Mouse (Mus musculus) liver, postnatal 0 days (tissue): ENCODE measurements at regions not wholly inside any gene's neighbourhood (a gene's known extent, or its start where the extent isn't known, plus 50 kb on each side); places are given as distances from the start of the nearest gene placed in this dataset.
A peak's percentile ranks its signal among the peaks of the same experiment; 100 is the strongest.

Experiments used
- ATAC-seq: fragments of 200-750 bp; cut with Nextera tagmentation; 2 replicates; pipeline ENCODE4 v1.8.0; 2017; ENCODE audit warnings: mild to moderate bottlenecking, moderate library complexity
- DNase-seq: peaks from one replicate; pipeline ENCODE4 v3.0.0-alpha.2; 2016
- H3K27ac ChIP-seq: fragments of 300-500 bp; sonication (generic); 2 replicates; pipeline ENCODE4 v1.5.1; 2014; ENCODE audit warnings: antibody characterized with exemption, moderate library complexity, mild to moderate bottlenecking, low read depth
- H3K27me3 ChIP-seq: fragments of 300-500 bp; sonication (generic); 2 replicates; pipeline ENCODE4 v1.6.1; 2014; ENCODE audit warnings: low read length, control low read depth, mixed read lengths; ENCODE audit not compliant: insufficient read depth
- H3K36me3 ChIP-seq: fragments of 300-500 bp; sonication (generic); replicated peaks from 2 replicates; pipeline ENCODE4 v1.6.1; 2014; ENCODE audit warnings: mild to moderate bottlenecking, control low read depth, low read length, moderate library complexity, mixed read lengths; ENCODE audit not compliant: insufficient read depth
- H3K4me1 ChIP-seq: fragments of 300-500 bp; sonication (generic); 2 replicates; pipeline ENCODE4 v1.6.1; 2014; ENCODE audit warnings: antibody characterized with exemption, mild to moderate bottlenecking, control low read depth; ENCODE audit not compliant: insufficient read depth
- H3K4me2 ChIP-seq: fragments of 300-500 bp; sonication (generic); 2 replicates; pipeline ENCODE4 v1.6.1; 2014; ENCODE audit warnings: low read depth, mild to moderate bottlenecking, low read length, moderate library complexity, mixed read lengths
- H3K4me3 ChIP-seq: fragments of 300-500 bp; sonication (generic); 2 replicates; pipeline ENCODE4 v1.5.1; 2014; ENCODE audit warnings: low read depth, low read length
- H3K9ac ChIP-seq: fragments of 300-500 bp; sonication (generic); replicated peaks from 2 replicates; pipeline ENCODE4 v1.6.1; 2014; ENCODE audit warnings: mild to moderate bottlenecking, moderate library complexity
- H3K9me3 ChIP-seq: fragments of 300-500 bp; sonication (generic); 2 replicates; pipeline ENCODE4 v1.6.1; 2016; ENCODE audit warnings: mild to moderate bottlenecking, control low read depth, low read length, mixed read lengths
- CTCF ChIP-seq: sonication (generic); IDR thresholded peaks from 2 replicates; pipeline ENCODE4 v1.5.1; 2016; ENCODE audit warnings: antibody characterized with exemption, low read depth
- EP300 ChIP-seq: IDR thresholded peaks from 2 replicates; pipeline ENCODE4 v1.6.1; 2016; ENCODE audit warnings: antibody characterized with exemption, low read depth, mild to moderate bottlenecking
- WGBS: fragments of 180-500 bp; shearing (Covaris S2); extraction: QIAGEN DNeasy Blood & Tissue Kit; methylation state at CpG from one replicate; pipeline ENCODE4 v1.1.7; 2014; ENCODE audit not compliant: insufficient replicate concordance; 5-methylcytosine and 5-hydroxymethylcytosine counted together

DNA sequence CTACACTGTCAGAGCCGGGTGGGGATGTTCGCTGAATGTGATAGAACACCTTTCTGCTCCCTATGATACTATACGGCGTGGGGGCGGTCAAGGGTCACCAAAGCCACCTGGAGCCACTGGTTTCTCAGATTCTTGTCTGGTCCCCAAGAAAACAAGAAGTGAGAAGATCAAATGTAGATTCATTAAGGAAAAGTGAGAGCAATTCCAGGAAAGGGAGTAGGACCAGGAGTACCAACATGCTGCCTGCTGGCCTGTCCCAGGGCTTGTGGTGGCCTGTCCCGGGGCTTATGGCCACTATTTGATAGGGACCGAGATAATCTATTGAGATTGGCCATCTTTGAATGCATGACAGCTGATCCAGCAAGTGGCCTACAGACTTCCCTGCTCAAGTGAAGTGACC is 58.8 kb upstream of the Fut8 start:
- Histone ChIP-seq H3K36me3 (no peaks in the 10 kb centered on the region), H3K4me1 (peaks cover 7% of the 10 kb centered on the region; the same call in 1 of the 2 replicates), H3K9ac (no peak overlapping the region), H3K4me2 (no peak overlapping the region), H3K27me3 (no peaks in the 10 kb centered on the region), H3K4me3 (no peak overlapping the region), H3K27ac (no peak overlapping the region), H3K9me3 (no peaks in the 10 kb centered on the region)
- ATAC-seq (no peak), DNase-seq (no peak)
- TF ChIP-seq CTCF: no peak
- no peak for TF ChIP-seq EP300
- WGBS: 82% methylated on average over 7 of the region's 7 CpGs

GRCm38 (mm10) chr12:77177811-77178578 is 59.9 kb upstream of the Fut8 start:
- TF ChIP-seq CTCF: no peak
- TF ChIP-seq EP300: no peak
- WGBS: 15% methylated on average over 15 of the region's 15 CpGs
- Histone ChIP-seq H3K4me3 (no peak overlapping the region), H3K4me2 (peak overlapping the region; percentile 44), H3K27ac (peak overlapping the region; percentile 68), H3K9me3 (no peaks in the 10 kb centered on the region), H3K36me3 (no peaks in the 10 kb centered on the region), H3K4me1 (peaks cover 7% of the 10 kb centered on the region; the same call in 1 of the 2 replicates), H3K27me3 (no peaks in the 10 kb centered on the region), H3K9ac (no peak overlapping the region)
- ATAC-seq (peak; percentile 40; the same call in 1 of the 2 replicates), DNase-seq (peak; percentile 26)

DNA sequence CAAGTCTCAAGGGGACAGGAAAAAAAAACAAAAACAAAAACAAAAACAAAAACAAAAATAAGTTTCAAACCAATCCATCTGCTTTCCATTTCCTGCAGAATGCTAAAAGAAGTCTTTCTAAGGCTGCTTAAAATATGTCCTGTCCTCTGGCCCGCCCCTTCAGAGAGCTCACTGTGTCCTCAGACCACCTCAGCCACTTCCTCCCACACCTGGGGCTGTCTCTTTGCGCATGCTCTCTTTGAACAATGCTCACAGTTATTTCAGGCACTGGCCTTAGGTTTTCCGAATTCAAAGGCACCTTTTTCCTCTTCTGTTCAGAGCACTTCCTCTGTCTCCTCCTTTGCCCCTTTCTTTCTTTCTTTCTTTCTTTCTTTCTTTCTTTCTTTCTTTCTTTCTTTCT is 60.6 kb upstream of the Fut8 start:
- H3K4me3 ChIP-seq: no peak overlapping the region
- ATAC-seq (no peak), DNase-seq (no peak)
- no peak for TF ChIP-seq CTCF
- TF ChIP-seq EP300: no peak
- H3K27me3 ChIP-seq: no peaks in the 10 kb centered on the region
- no peaks in the 10 kb centered on the region for H3K9me3 ChIP-seq
- H3K9ac ChIP-seq: no peak overlapping the region
- H3K4me2 ChIP-seq: no peak overlapping the region
- 51% methylated on average over 3 of the region's 3 CpGs for WGBS
- H3K36me3 ChIP-seq: no peaks in the 10 kb centered on the region
- H3K4me1 ChIP-seq: peaks cover 7% of the 10 kb centered on the region; the same call in 1 of the 2 replicates
- no peak overlapping the region for H3K27ac ChIP-seq

DNA sequence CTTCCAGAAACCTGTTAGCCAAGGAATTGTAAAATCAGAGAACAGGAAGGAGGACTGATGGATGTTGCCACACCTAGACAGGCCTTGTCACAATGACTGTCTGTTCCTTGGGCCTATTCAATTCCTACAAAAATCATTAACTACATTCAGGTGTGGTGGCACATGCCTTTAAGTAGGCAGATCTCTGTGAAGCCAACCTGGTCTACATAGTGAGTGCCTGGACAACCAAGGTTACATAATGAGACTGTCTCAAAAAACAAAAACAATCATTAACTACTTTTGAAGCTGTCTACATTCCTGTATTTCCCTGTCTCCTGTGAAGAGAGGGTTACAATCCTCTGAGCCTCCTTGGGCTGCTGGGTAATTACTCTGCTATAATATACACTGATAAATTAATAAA is 63.9 kb upstream of the Fut8 start:
- Histone ChIP-seq H3K27me3 (no peaks in the 10 kb centered on the region), H3K9me3 (no peaks in the 10 kb centered on the region), H3K4me1 (peaks cover 7% of the 10 kb centered on the region; the same call in 1 of the 2 replicates), H3K36me3 (no peaks in the 10 kb centered on the region), H3K4me2 (no peak overlapping the region), H3K27ac (no peak overlapping the region), H3K4me3 (no peak overlapping the region), H3K9ac (no peak overlapping the region)
- ATAC-seq: no peak
- TF ChIP-seq CTCF (no peak), EP300 (no peak)
- no peak for DNase-seq

DNA sequence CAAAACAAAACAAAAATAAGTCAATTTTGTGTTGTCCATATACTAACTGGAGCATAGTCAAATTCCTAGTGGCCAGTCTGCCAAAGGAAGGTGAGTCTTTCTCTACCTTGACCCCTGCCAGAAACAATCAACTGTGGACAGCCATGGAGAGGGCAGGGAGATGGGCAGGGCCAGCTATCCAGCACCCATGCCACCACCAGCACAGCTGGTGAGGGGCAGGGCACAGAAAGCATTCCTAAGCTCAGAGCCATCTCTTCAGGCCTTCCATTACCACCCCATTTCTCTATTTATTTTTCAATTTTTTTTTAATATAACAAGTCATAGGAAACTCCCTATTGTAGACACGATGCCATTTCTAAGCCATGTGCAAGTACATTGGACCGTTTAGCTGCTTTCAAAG is 65.4 kb upstream of the Fut8 start:
- H3K36me3 ChIP-seq: no peaks in the 10 kb centered on the region
- H3K4me1 ChIP-seq: no peaks in the 10 kb centered on the region
- no peak overlapping the region for H3K4me3 ChIP-seq
- H3K9ac ChIP-seq: no peak overlapping the region
- whole genome bisulfite sequencing: 85% methylated on average over 2 of the region's 2 CpGs
- no peaks in the 10 kb centered on the region for H3K9me3 ChIP-seq
- ATAC-seq: no peak
- DNase-seq: no peak
- H3K4me2 ChIP-seq: no peak overlapping the region
- H3K27me3 ChIP-seq: no peaks in the 10 kb centered on the region
- TF ChIP-seq CTCF: no peak
- H3K27ac ChIP-seq: no peak overlapping the region

DNA sequence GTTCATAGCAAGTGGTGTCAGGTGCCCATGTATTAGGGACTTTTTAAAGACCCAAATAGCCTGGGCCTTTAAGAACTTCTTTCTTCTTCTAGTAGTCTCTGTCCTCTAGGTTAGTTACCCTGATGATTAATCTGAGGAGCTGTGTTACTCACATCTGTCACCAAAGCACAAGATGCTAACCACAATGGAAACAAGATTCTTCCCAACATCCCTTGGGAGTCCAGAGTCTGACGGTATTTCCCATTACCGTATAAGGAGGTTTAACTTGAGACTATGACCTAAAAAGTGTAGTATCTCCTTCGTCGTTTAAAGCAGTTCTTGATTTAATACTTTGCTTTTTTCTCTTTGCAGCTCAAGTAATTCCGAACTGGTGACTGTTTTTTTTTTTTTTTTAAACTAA is 67.7 kb upstream of the Fut8 start:
- WGBS: 71% methylated on average over 5 of the region's 5 CpGs
- no peak overlapping the region for H3K27ac ChIP-seq

DNA sequence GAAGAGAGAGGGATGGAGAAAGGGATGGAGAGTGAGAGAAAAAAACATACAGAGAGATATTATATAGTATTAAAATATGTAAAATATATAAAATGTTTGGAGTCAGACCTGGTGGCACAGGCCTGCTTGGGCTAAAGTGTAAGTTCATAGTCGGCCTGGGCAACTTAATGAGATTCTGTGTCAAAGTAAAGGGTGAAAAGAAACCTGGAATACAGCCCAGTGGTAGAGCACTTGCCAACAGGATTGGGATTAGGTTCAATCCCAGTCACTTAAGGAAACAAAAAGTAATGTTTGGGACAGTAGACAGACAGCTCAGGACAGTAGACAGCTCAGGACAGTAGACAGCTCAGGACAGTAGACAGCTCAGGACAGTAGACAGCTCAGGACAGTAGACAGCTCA is 69.6 kb upstream of the Fut8 start:
- DNase-seq: no peak
- 76% methylated on average over 1 of the region's 1 CpGs for WGBS

More for the DNA sequence above, 67.7 kb upstream of the Fut8 start:
- Histone ChIP-seq H3K27me3 (no peaks in the 10 kb centered on the region), H3K36me3 (no peaks in the 10 kb centered on the region), H3K4me2 (no peak overlapping the region), H3K4me1 (no peaks in the 10 kb centered on the region), H3K4me3 (no peak overlapping the region), H3K9me3 (no peaks in the 10 kb centered on the region), H3K9ac (no peak overlapping the region)
- TF ChIP-seq EP300 (no peak), CTCF (no peak)
- DNase-seq (no peak), ATAC-seq (no peak)

More for the DNA sequence above, 69.6 kb upstream of the Fut8 start:
- H3K36me3 ChIP-seq: no peaks in the 10 kb centered on the region
- no peak for TF ChIP-seq EP300
- TF ChIP-seq CTCF: no peak
- no peak overlapping the region for H3K4me2 ChIP-seq
- ATAC-seq: no peak
- H3K27ac ChIP-seq: no peak overlapping the region
- H3K4me1 ChIP-seq: no peaks in the 10 kb centered on the region
- no peak overlapping the region for H3K4me3 ChIP-seq
- H3K9ac ChIP-seq: no peak overlapping the region
- no peaks in the 10 kb centered on the region for H3K9me3 ChIP-seq
- H3K27me3 ChIP-seq: no peaks in the 10 kb centered on the region
